Mouse (Mus musculus): ENCODE results near the gene Upb1. TPM values are rescaled to one million over a fixed set of nuclear protein-coding genes. Genes with fewer than 3 reads are reported as not detected.

The Upb1 gene
- polyA plus RNA-seq, 1 experiment from 2014 or later = 0.15 TPM

DNA sequence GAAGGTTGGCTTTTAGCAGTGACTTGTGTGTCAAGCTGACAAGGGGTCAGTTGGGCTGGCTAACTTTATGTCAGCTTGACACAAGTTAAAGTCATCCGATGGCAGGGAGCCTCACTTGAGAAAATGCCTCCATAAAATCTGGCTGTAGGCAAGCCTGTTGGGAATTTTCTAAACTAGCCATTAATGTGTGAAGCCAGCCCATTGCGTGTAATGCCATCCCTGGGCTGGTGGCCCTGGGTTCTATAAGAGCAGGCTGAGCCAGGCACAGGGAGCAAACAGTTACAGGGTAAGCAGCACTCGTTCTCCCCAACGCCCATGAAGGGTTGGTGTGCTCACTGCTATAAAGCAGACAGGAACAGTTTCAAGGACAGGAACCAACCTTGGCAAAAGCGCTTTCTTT, 81.4 kb downstream of the Upb1 start:
- WGBS = 80% methylated on average over 5 of the region's 5 CpGs

GRCm38 (mm10) chr10:75482919-75483483, 82.1 kb downstream of the Upb1 start:
- no peak overlapping the region for H3K9ac ChIP-seq
- no peak overlapping the region for H3K27ac ChIP-seq (ENCODE audit: poor library complexity, severe bottlenecking)
- H3K36me3 ChIP-seq = no peaks in the 10 kb centered on the region
- no peaks in the 10 kb centered on the region for H3K9me3 ChIP-seq (replicated peaks)
- no peak for ATAC-seq (ENCODE audit: insufficient number of reproducible peaks, low FRiP score)
- H3K4me1 ChIP-seq (replicated peaks) = 0 out of 2 replicates have a peak, but pooled peaks cover 2% of the 10 kb centered on the region
- H3K4me2 ChIP-seq = no peak overlapping the region
- H3K27me3 ChIP-seq (replicated peaks) = no peaks in the 10 kb centered on the region
- 85% methylated on average over 11 of the region's 11 CpGs for WGBS
- H3K4me3 ChIP-seq = no peak overlapping the region

More for the DNA sequence above, 81.4 kb downstream of the Upb1 start:
- H3K27me3 ChIP-seq (replicated peaks) = no peaks in the 10 kb centered on the region
- 0 out of 2 replicates have a peak, but pooled peaks cover 2% of the 10 kb centered on the region for H3K4me1 ChIP-seq (replicated peaks)
- H3K36me3 ChIP-seq = no peaks in the 10 kb centered on the region
- H3K4me2 ChIP-seq = no peak overlapping the region
- H3K4me3 ChIP-seq = no peak overlapping the region
- ATAC-seq (ENCODE audit: insufficient number of reproducible peaks, low FRiP score) = no peak
- H3K9me3 ChIP-seq (replicated peaks) = no peaks in the 10 kb centered on the region
- H3K9ac ChIP-seq = no peak overlapping the region
- H3K27ac ChIP-seq (ENCODE audit: poor library complexity, severe bottlenecking) = no peak overlapping the region

GRCm38 (mm10) chr10:75484066-75484465, 83.2 kb downstream of the Upb1 start:
- Histone ChIP-seq H3K4me1 (replicated peaks) (0 out of 2 replicates have a peak, but pooled peaks cover 2% of the 10 kb centered on the region), H3K4me3 (no peak overlapping the region), H3K27ac (ENCODE audit: poor library complexity, severe bottlenecking) (no peak overlapping the region), H3K27me3 (replicated peaks) (no peaks in the 10 kb centered on the region), H3K36me3 (no peaks in the 10 kb centered on the region), H3K9ac (no peak overlapping the region), H3K4me2 (no peak overlapping the region), H3K9me3 (replicated peaks) (no peaks in the 10 kb centered on the region)
- ATAC-seq (ENCODE audit: insufficient number of reproducible peaks, low FRiP score) = no peak
- 83% methylated on average over 6 of the region's 6 CpGs for WGBS

- no peak overlapping the region for H3K4me3 ChIP-seq
- 59% methylated on average over 6 of the region's 6 CpGs for WGBS
- H3K9ac ChIP-seq = no peak overlapping the region
- H3K4me2 ChIP-seq = no peak overlapping the region
- ATAC-seq (ENCODE audit: insufficient number of reproducible peaks, low FRiP score) = no peak
- no peaks in the 10 kb centered on the region for H3K36me3 ChIP-seq
- H3K27ac ChIP-seq (ENCODE audit: poor library complexity, severe bottlenecking) = no peak overlapping the region
- H3K9me3 ChIP-seq (replicated peaks) = no peaks in the 10 kb centered on the region
- 0 out of 2 replicates have a peak, but pooled peaks cover 8% of the 10 kb centered on the region for H3K4me1 ChIP-seq (replicated peaks)
- H3K27me3 ChIP-seq (replicated peaks) = no peaks in the 10 kb centered on the region
Measured at GRCm38 (mm10) chr10:75484767-75485166, 83.9 kb downstream of the Upb1 start.

DNA sequence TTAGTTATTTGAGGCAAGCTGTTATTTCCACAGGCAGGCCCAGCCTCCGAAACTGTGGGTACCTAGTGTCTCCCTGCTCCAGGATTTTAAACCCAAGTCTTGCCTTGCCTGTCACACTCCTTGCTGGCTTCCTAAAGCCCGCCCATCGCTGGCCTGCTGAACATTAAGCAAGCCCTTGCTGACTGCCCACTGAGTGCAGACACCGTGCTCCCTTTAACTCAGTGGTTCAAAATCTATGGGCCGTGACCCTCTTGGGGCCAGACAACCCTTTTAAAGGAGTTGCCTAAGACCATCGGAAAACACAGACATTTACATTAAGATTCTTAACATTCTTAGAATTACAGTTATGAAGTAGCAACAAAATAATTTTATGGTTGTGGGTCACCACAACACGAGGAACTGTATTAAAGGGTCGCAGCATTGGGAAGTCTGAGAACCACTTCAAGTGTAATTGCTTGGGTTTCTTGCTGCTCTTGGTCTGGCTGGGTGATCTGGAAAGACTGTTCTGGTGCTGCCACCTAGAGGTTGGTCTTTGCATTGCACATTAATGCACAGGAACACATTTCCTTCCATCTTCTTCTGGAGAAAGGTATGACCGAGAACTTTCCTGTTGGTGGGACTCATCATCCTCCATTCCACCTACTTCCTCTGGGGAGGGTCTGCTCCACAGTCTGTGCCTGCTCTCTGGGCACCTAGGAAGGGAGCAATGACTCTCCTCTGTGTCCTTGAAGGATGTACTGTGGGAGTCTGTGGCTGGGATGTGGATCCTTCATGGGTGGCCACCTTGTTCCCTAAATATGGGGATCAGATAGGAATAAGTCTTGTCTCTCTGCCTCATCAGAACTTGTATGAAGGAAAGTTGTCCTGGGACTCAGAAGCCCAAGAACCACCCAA, 85.4 kb downstream of the Upb1 start:
- no peak overlapping the region for H3K4me2 ChIP-seq
- H3K9ac ChIP-seq = no peak overlapping the region
- no peaks in the 10 kb centered on the region for H3K9me3 ChIP-seq (replicated peaks)
- ATAC-seq (ENCODE audit: insufficient number of reproducible peaks, low FRiP score) = peak; percentile 42; the same call in 1 of the 2 replicates
- H3K27me3 ChIP-seq (replicated peaks) = no peaks in the 10 kb centered on the region
- 0 out of 2 replicates have a peak, but pooled peaks cover 9% of the 10 kb centered on the region for H3K4me1 ChIP-seq (replicated peaks)
- H3K27ac ChIP-seq (ENCODE audit: poor library complexity, severe bottlenecking) = no peak overlapping the region
- 49% methylated on average over 9 of the region's 9 CpGs for WGBS
- H3K4me3 ChIP-seq = no peak overlapping the region
- no peaks in the 10 kb centered on the region for H3K36me3 ChIP-seq

DNA sequence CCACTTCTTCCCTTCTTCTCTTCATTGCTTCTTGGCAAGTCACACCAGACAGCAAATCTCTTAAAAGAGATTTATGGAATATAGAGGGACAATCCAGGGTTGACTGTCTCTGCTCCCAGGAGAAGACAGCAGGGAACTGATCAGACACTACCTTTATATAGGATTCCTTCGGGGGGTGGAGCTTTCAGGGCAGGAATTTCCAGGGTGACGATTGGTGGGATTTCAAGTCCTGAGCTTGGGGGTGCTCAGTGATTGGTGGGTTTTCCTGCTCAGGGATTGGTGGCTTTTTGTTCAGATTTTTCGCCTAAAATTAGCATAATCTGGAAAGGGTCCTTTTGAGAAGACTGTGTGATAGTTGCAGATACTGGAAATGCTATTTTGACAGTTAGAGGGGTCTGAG, 86.2 kb downstream of the Upb1 start:
- WGBS = 50% methylated on average over 3 of the region's 3 CpGs

DNA sequence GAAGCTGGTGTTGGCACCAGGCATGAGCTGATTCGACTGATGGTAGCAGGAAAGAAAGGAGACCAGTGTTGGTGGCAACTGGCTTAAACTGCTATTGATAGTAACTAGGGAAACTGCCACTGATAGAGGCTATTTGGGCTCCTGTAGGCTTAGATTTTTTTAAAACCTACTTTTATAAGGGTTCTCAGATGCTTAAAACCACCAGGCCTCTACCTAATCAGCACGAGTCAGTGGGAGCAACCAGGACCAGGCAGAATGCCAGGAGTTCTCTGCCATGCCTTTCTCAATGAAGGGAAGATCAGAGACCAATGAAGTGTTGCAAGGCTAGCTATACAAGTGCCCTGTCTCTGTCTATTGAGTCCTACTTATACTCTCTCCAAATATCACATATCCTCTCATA, 88.6 kb downstream of the Upb1 start:
- WGBS = 52% methylated on average over 2 of the region's 2 CpGs
- no peak for ATAC-seq (ENCODE audit: insufficient number of reproducible peaks, low FRiP score)
- no peaks in the 10 kb centered on the region for H3K27me3 ChIP-seq (replicated peaks)
- no peak overlapping the region for H3K4me2 ChIP-seq
- H3K27ac ChIP-seq (ENCODE audit: poor library complexity, severe bottlenecking) = no peak overlapping the region
- H3K9ac ChIP-seq = no peak overlapping the region
- H3K36me3 ChIP-seq = no peaks in the 10 kb centered on the region
- H3K4me3 ChIP-seq = no peak overlapping the region
- no peaks in the 10 kb centered on the region for H3K9me3 ChIP-seq (replicated peaks)
- 0 out of 2 replicates have a peak, but pooled peaks cover 9% of the 10 kb centered on the region for H3K4me1 ChIP-seq (replicated peaks)

More for the DNA sequence above, 86.2 kb downstream of the Upb1 start:
- Histone ChIP-seq H3K4me2 (no peak overlapping the region), H3K27ac (ENCODE audit: poor library complexity, severe bottlenecking) (no peak overlapping the region), H3K36me3 (no peaks in the 10 kb centered on the region), H3K4me3 (no peak overlapping the region), H3K27me3 (replicated peaks) (no peaks in the 10 kb centered on the region), H3K4me1 (replicated peaks) (0 out of 2 replicates have a peak, but pooled peaks cover 9% of the 10 kb centered on the region), H3K9ac (no peak overlapping the region), H3K9me3 (replicated peaks) (no peaks in the 10 kb centered on the region)
- ATAC-seq (ENCODE audit: insufficient number of reproducible peaks, low FRiP score) = no peak

- Histone ChIP-seq H3K9me3 (replicated peaks) (no peaks in the 10 kb centered on the region), H3K36me3 (no peaks in the 10 kb centered on the region), H3K4me1 (replicated peaks) (peaks cover 13% of the 10 kb centered on the region), H3K4me3 (no peak overlapping the region), H3K27ac (ENCODE audit: poor library complexity, severe bottlenecking) (no peak overlapping the region), H3K27me3 (replicated peaks) (no peaks in the 10 kb centered on the region), H3K4me2 (no peak overlapping the region), H3K9ac (no peak overlapping the region)
- WGBS = 73% methylated on average over 2 of the region's 2 CpGs
- ATAC-seq (ENCODE audit: insufficient number of reproducible peaks, low FRiP score) = no peak
Measured at GRCm38 (mm10) chr10:75490731-75491130, 89.8 kb downstream of the Upb1 start.

Other genes with a start within 250 kb of the Upb1 start
- 30.2 and 32.1 TPM in 2 replicates for gene Specc1l, start 189.0 kb upstream of the Upb1 start, polyA plus RNA-seq (2016; fragmentation: Nextera tagmentation; extraction: Ambion mirVana)
- gene Adora2a, start 84.2 kb upstream of the Upb1 start, polyA plus RNA-seq (2016; fragmentation: Nextera tagmentation; extraction: Ambion mirVana) = 3.1 and 3.7 TPM in 2 replicates
- gene Snrpd3, start 116.4 kb downstream of the Upb1 start, polyA plus RNA-seq (2016; fragmentation: Nextera tagmentation; extraction: Ambion mirVana) = 105 and 106 TPM in 2 replicates
- gene Gucd1, start 116.9 kb downstream of the Upb1 start, polyA plus RNA-seq (2016; fragmentation: Nextera tagmentation; extraction: Ambion mirVana) = 26.8 and 27.9 TPM in 2 replicates
- 1.4 and 1.6 TPM in 2 replicates for gene Lrrc75b, start 159.2 kb downstream of the Upb1 start, polyA plus RNA-seq (2016; fragmentation: Nextera tagmentation; extraction: Ambion mirVana)
- gene Ggt1, start 160.5 kb downstream of the Upb1 start, polyA plus RNA-seq (2016; fragmentation: Nextera tagmentation; extraction: Ambion mirVana) = 0.34 and 0.49 TPM in 2 replicates
- 6.1 and 7.7 TPM in 2 replicates for gene Ggt5, start 188.2 kb downstream of the Upb1 start, polyA plus RNA-seq (2016; fragmentation: Nextera tagmentation; extraction: Ambion mirVana)
- 4.5 and 5.1 TPM in 2 replicates for gene Susd2, start 242.9 kb downstream of the Upb1 start, polyA plus RNA-seq (2016; fragmentation: Nextera tagmentation; extraction: Ambion mirVana)